Mouse (Mus musculus): Measurements from ENCODE around the gene Adarb1. TPM values are rescaled to one million over a fixed set of nuclear protein-coding genes. Genes with fewer than 3 reads are reported as not detected.

Gene Adarb1
- total RNA-seq, 1 experiment = 6.3 TPM

- no peak overlapping the region for H3K4me3 ChIP-seq (ENCODE audit: insufficient read depth in 1 of 2, low read depth in 1 of 2, low read length in 2 of 2, poor library complexity in 1 of 2, severe bottlenecking in 1 of 2)
- no peaks in the 10 kb centered on the region for H3K9me3 ChIP-seq (ENCODE audit: control insufficient read depth, insufficient read depth, low read depth, low read length)
- no peaks in the 10 kb centered on the region for H3K36me3 ChIP-seq (ENCODE audit: control insufficient read depth, insufficient read depth, low read length, poor library complexity, severe bottlenecking)
- no peak overlapping the region for H3K27ac ChIP-seq (ENCODE audit: insufficient read depth, low read depth, low read length, poor library complexity, severe bottlenecking)
- H3K4me1 ChIP-seq (ENCODE audit: control insufficient read depth in 2 of 2, insufficient read depth in 2 of 2, low read length in 2 of 2, poor library complexity in 1 of 2) = peaks cover 0 to 4% of the 10 kb centered on the region in 2 experiments; a peak in 1 of 4 replicates
- in situ Hi-C loops (cut with MboI; ENCODE audit: low sequenced_read_pairs in 2 of 2, unreplicated experiment in 2 of 2) = no loop called here
- no peak overlapping the region for H3K9ac ChIP-seq (ENCODE audit: insufficient read depth, low read depth, low read length, poor library complexity, severe bottlenecking)
- no peak for TF ChIP-seq CHD2 (IDR thresholded peaks at IDR 0.05; ENCODE audit: low read depth, low read length)
- no peak for TF ChIP-seq MAFK (IDR thresholded peaks at IDR 0.05; ENCODE audit: insufficient read depth, low read depth, low read length)
- TF ChIP-seq ZC3H11A (IDR thresholded peaks at IDR 0.05; ENCODE audit: borderline replicate concordance, low read depth, low read length) = no peak
- TF ChIP-seq ZNF384 (IDR thresholded peaks at IDR 0.05; ENCODE audit: low read depth, low read length) = no peak
- no peak for TF ChIP-seq HCFC1 (IDR thresholded peaks at IDR 0.05; ENCODE audit: borderline replicate concordance, insufficient read depth, low read length)
- DNase-seq (ENCODE audit: low read depth, low spot score) = no peak
Observed at GRCm38 (mm10) chr10:77441812-77442211, 23.7 kb upstream of the Adarb1 start.

GRCm38 (mm10) chr10:77440841-77441755, 23.0 kb upstream of the Adarb1 start:
- H3K36me3 ChIP-seq (ENCODE audit: control insufficient read depth, insufficient read depth, low read length, poor library complexity, severe bottlenecking) = no peaks in the 10 kb centered on the region
- in situ Hi-C loops (cut with MboI; ENCODE audit: low sequenced_read_pairs in 2 of 2, unreplicated experiment in 2 of 2) = no loop called here
- no peak for DNase-seq (ENCODE audit: low read depth, low spot score)
- H3K4me1 ChIP-seq (ENCODE audit: control insufficient read depth in 2 of 2, insufficient read depth in 2 of 2, low read length in 2 of 2, poor library complexity in 1 of 2) = peaks cover 0 to 4% of the 10 kb centered on the region in 2 experiments; a peak in 1 of 4 replicates
- no peak overlapping the region; a peak in 1 of 4 replicates for H3K4me3 ChIP-seq (ENCODE audit: insufficient read depth in 1 of 2, low read depth in 1 of 2, low read length in 2 of 2, poor library complexity in 1 of 2, severe bottlenecking in 1 of 2)
- TF ChIP-seq ZC3H11A (IDR thresholded peaks at IDR 0.05; ENCODE audit: borderline replicate concordance, low read depth, low read length) = no peak
- no peak for TF ChIP-seq MAFK (IDR thresholded peaks at IDR 0.05; ENCODE audit: insufficient read depth, low read depth, low read length)
- TF ChIP-seq ZNF384 (IDR thresholded peaks at IDR 0.05; ENCODE audit: low read depth, low read length) = no peak
- no peak for TF ChIP-seq HCFC1 (IDR thresholded peaks at IDR 0.05; ENCODE audit: borderline replicate concordance, insufficient read depth, low read length)
- TF ChIP-seq CHD2 (IDR thresholded peaks at IDR 0.05; ENCODE audit: low read depth, low read length) = no peak
- H3K9me3 ChIP-seq (ENCODE audit: control insufficient read depth, insufficient read depth, low read depth, low read length) = no peaks in the 10 kb centered on the region
- no peak overlapping the region for H3K9ac ChIP-seq (ENCODE audit: insufficient read depth, low read depth, low read length, poor library complexity, severe bottlenecking)
- H3K27ac ChIP-seq (ENCODE audit: insufficient read depth, low read depth, low read length, poor library complexity, severe bottlenecking) = no peak overlapping the region

GRCm38 (mm10) chr10:77440286-77440685, 22.2 kb upstream of the Adarb1 start:
- Histone ChIP-seq H3K36me3 (ENCODE audit: control insufficient read depth, insufficient read depth, low read length, poor library complexity, severe bottlenecking) (no peaks in the 10 kb centered on the region), H3K27ac (ENCODE audit: insufficient read depth, low read depth, low read length, poor library complexity, severe bottlenecking) (no peak overlapping the region), H3K4me1 (ENCODE audit: control insufficient read depth in 2 of 2, insufficient read depth in 2 of 2, low read length in 2 of 2, poor library complexity in 1 of 2) (peaks cover 0 to 4% of the 10 kb centered on the region in 2 experiments; a peak in 1 of 4 replicates), H3K9ac (ENCODE audit: insufficient read depth, low read depth, low read length, poor library complexity, severe bottlenecking) (no peak overlapping the region), H3K4me3 (ENCODE audit: insufficient read depth in 1 of 2, low read depth in 1 of 2, low read length in 2 of 2, poor library complexity in 1 of 2, severe bottlenecking in 1 of 2) (no peak overlapping the region), H3K9me3 (ENCODE audit: control insufficient read depth, insufficient read depth, low read depth, low read length) (no peaks in the 10 kb centered on the region)
- in situ Hi-C loops (cut with MboI; ENCODE audit: low sequenced_read_pairs in 2 of 2, unreplicated experiment in 2 of 2) = no loop called here
- TF ChIP-seq ZNF384 (IDR thresholded peaks at IDR 0.05; ENCODE audit: low read depth, low read length) (no peak), MAFK (IDR thresholded peaks at IDR 0.05; ENCODE audit: insufficient read depth, low read depth, low read length) (no peak), HCFC1 (IDR thresholded peaks at IDR 0.05; ENCODE audit: borderline replicate concordance, insufficient read depth, low read length) (no peak), CHD2 (IDR thresholded peaks at IDR 0.05; ENCODE audit: low read depth, low read length) (no peak), ZC3H11A (IDR thresholded peaks at IDR 0.05; ENCODE audit: borderline replicate concordance, low read depth, low read length) (no peak)
- DNase-seq (ENCODE audit: low read depth, low spot score) = no peak

- H3K36me3 ChIP-seq (ENCODE audit: control insufficient read depth, insufficient read depth, low read length, poor library complexity, severe bottlenecking) = no peaks in the 10 kb centered on the region
- H3K4me3 ChIP-seq (ENCODE audit: insufficient read depth in 1 of 2, low read depth in 1 of 2, low read length in 2 of 2, poor library complexity in 1 of 2, severe bottlenecking in 1 of 2) = no peak overlapping the region
- peaks cover 0 to 4% of the 10 kb centered on the region in 2 experiments; a peak in 1 of 4 replicates for H3K4me1 ChIP-seq (ENCODE audit: control insufficient read depth in 2 of 2, insufficient read depth in 2 of 2, low read length in 2 of 2, poor library complexity in 1 of 2)
- no peak overlapping the region for H3K9ac ChIP-seq (ENCODE audit: insufficient read depth, low read depth, low read length, poor library complexity, severe bottlenecking)
- no peak for DNase-seq (ENCODE audit: low read depth, low spot score)
- in situ Hi-C loops (cut with MboI; ENCODE audit: low sequenced_read_pairs in 2 of 2, unreplicated experiment in 2 of 2) = no loop called here
- TF ChIP-seq HCFC1 (IDR thresholded peaks at IDR 0.05; ENCODE audit: borderline replicate concordance, insufficient read depth, low read length) = no peak
- no peak for TF ChIP-seq ZNF384 (IDR thresholded peaks at IDR 0.05; ENCODE audit: low read depth, low read length)
- no peak for TF ChIP-seq CHD2 (IDR thresholded peaks at IDR 0.05; ENCODE audit: low read depth, low read length)
- H3K9me3 ChIP-seq (ENCODE audit: control insufficient read depth, insufficient read depth, low read depth, low read length) = no peaks in the 10 kb centered on the region
- H3K27ac ChIP-seq (ENCODE audit: insufficient read depth, low read depth, low read length, poor library complexity, severe bottlenecking) = no peak overlapping the region
Observed at GRCm38 (mm10) chr10:77439026-77439425, 21.0 kb upstream of the Adarb1 start.

All from ES-E14 (cell line).